Mouse (Mus musculus) liver, embryonic 16.5 days (tissue): Measurements from ENCODE around the gene Tfap2a. TPM values are rescaled to one million over a fixed set of nuclear protein-coding genes. Genes with fewer than 3 reads are reported as not detected.

Source experiments
- ATAC-seq: fragments of 200-750 bp; cut with Nextera tagmentation; 2 replicates; pipeline ENCODE4 v1.8.0; 2017; ENCODE audit warnings: low read depth, mild to moderate bottlenecking, moderate number of reproducible peaks, moderate library complexity
- H3K27ac ChIP-seq: fragments of 300-500 bp; sonication (generic); 2 replicates; pipeline ENCODE4 v1.5.1; 2014; ENCODE audit warnings: mild to moderate bottlenecking, low read length
- H3K27me3 ChIP-seq: fragments of 300-500 bp; sonication (generic); 2 replicates; pipeline ENCODE4 v1.6.1; 2014; ENCODE audit warnings: low read depth, low read length, mixed read lengths; ENCODE audit not compliant: control insufficient read depth, insufficient read depth
- H3K36me3 ChIP-seq: fragments of 300-500 bp; sonication (generic); 2 replicates; pipeline ENCODE4 v1.6.1; 2014; ENCODE audit warnings: mild to moderate bottlenecking; ENCODE audit not compliant: control insufficient read depth, insufficient read depth
- H3K4me1 ChIP-seq: fragments of 300-500 bp; sonication (generic); 2 replicates; pipeline ENCODE4 v1.6.1; 2014; ENCODE audit warnings: low read depth, low read length, mixed read lengths; ENCODE audit not compliant: control insufficient read depth
- H3K4me2 ChIP-seq: fragments of 300-500 bp; sonication (generic); 2 replicates; pipeline ENCODE4 v1.6.1; 2014; ENCODE audit warnings: low read depth, low read length, mixed read lengths
- H3K4me3 ChIP-seq: fragments of 300-500 bp; sonication (generic); 2 replicates; pipeline ENCODE4 v1.5.1; 2014; ENCODE audit warnings: low read depth, mild to moderate bottlenecking, low read length
- H3K9ac ChIP-seq: fragments of 300-500 bp; sonication (generic); 2 replicates; pipeline ENCODE4 v1.6.1; 2014; ENCODE audit warnings: low read depth, low read length
- H3K9me3 ChIP-seq: fragments of 300-500 bp; sonication (generic); replicated peaks from 2 replicates; pipeline ENCODE4 v1.6.1; 2016; ENCODE audit warnings: low read length; ENCODE audit not compliant: control insufficient read depth
- WGBS: fragments of 180-500 bp; shearing (Covaris S2); extraction: QIAGEN DNeasy Blood & Tissue Kit; methylation state at CpG from one replicate; pipeline ENCODE4 v1.1.7; 2014; ENCODE audit not compliant: insufficient replicate concordance; 5-methylcytosine and 5-hydroxymethylcytosine counted together
- polyA plus RNA-seq: library from polyadenylated mRNA; unstranded; fragments of >200 nt; fragmentation: Nextera tagmentation; extraction: Ambion mirVana; gene quantifications from 2 replicates; pipeline ENCODE4 v1.2.1, GENCODE M21; 2015

The Tfap2a gene
- polyA plus RNA-seq: not detected in 2 replicates

- H3K27ac ChIP-seq: no peak within 1 kb of the TSS
- no peak within 1 kb of the TSS for H3K4me2 ChIP-seq
- 3% methylated on average over 28 of the region's 30 CpGs for WGBS
- no peaks in the 10 kb centered on the region for H3K36me3 ChIP-seq
- H3K4me1 ChIP-seq: no peaks in the 10 kb centered on the region
- H3K9ac ChIP-seq: no peak within 1 kb of the TSS
- peaks cover 99% of the 10 kb centered on the region for H3K27me3 ChIP-seq
- H3K9me3 ChIP-seq: no peaks in the 10 kb centered on the region
- H3K4me3 ChIP-seq: no peak within 1 kb of the TSS
- no peak for ATAC-seq
These were observed at the start of gene Tfap2a for GRCm38 (mm10) chr13:40738196-40738880. Tfap2a (minus strand) TSS chr13:40738376.

DNA sequence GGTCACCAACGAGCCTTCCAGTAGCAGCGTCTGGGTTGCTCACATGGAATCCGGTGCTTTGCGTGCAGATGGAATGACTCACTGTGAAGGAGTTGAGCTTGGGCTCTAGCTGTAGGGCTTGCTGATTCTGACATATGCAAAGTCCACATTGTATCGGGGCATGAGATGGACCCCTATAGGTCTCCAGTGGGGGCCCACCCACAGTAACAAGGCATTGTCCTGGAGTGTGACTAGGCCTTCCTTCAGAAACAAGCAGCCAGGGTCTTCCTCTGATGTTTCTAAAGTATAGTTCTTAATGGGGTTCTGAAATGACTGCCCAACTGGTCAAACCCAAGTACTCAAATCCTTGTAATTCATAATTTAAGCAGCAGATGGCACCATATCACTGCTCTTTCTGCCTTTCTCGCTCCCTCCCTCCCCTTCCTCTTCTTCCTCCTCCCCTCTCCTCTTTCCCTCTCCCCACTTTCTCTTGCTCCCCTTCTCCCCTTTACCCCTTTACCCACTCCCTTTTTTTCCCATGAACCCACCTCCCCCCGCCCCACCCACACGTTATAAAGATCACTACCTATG, 46.1 kb upstream of the Tfap2a start:
- Histone ChIP-seq H3K27ac (no peak overlapping the region), H3K9ac (no peak overlapping the region), H3K27me3 (no peaks in the 10 kb centered on the region), H3K9me3 (no peaks in the 10 kb centered on the region), H3K36me3 (no peaks in the 10 kb centered on the region), H3K4me1 (no peaks in the 10 kb centered on the region), H3K4me3 (no peak overlapping the region), H3K4me2 (no peak overlapping the region)
- 32% methylated on average over 8 of the region's 8 CpGs for WGBS
- ATAC-seq: no peak

DNA sequence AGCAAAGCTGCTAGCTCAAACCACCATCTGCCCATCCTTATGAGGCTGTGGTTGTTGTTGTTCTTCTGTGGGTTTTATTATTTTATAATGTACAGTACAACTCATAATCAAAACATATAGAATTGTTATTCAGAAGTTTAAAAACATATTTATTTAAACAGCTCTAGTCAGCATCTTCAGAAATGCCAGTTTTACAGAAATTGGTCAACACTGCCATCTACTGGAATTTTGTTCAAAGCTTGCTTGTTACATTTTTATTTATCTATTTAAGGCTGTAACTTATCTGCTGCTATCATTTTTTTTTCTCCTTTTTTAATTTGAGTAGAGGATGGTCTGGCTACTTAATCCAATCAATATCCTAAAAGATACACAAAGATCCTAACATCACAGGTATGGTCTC, 19.8 kb upstream of the Tfap2a start:
- no peak overlapping the region for H3K4me3 ChIP-seq
- no peak overlapping the region for H3K27ac ChIP-seq
- H3K36me3 ChIP-seq: no peaks in the 10 kb centered on the region
- ATAC-seq: no peak
- H3K9ac ChIP-seq: no peak overlapping the region
- H3K4me1 ChIP-seq: no peaks in the 10 kb centered on the region
- no peaks in the 10 kb centered on the region for H3K27me3 ChIP-seq
- no peak overlapping the region for H3K4me2 ChIP-seq
- no peaks in the 10 kb centered on the region for H3K9me3 ChIP-seq

GRCm38 (mm10) chr13:40756356-40756755, 18.2 kb upstream of the Tfap2a start:
- Histone ChIP-seq H3K9ac (no peak overlapping the region), H3K4me1 (no peaks in the 10 kb centered on the region), H3K36me3 (no peaks in the 10 kb centered on the region), H3K9me3 (no peaks in the 10 kb centered on the region), H3K4me2 (no peak overlapping the region), H3K27ac (no peak overlapping the region), H3K27me3 (no peaks in the 10 kb centered on the region), H3K4me3 (no peak overlapping the region)
- WGBS: 40% methylated on average over 7 of the region's 7 CpGs
- ATAC-seq: no peak

- no peak overlapping the region for H3K27ac ChIP-seq
- peaks cover 4% of the 10 kb centered on the region; the same call in 1 of the 2 replicates for H3K27me3 ChIP-seq
- no peak overlapping the region for H3K4me2 ChIP-seq
- no peak overlapping the region for H3K4me3 ChIP-seq
- ATAC-seq: no peak
- no peaks in the 10 kb centered on the region for H3K9me3 ChIP-seq
- 75% methylated on average over 10 of the region's 10 CpGs for WGBS
- no peaks in the 10 kb centered on the region for H3K4me1 ChIP-seq
- no peak overlapping the region for H3K9ac ChIP-seq
- no peaks in the 10 kb centered on the region for H3K36me3 ChIP-seq
These were observed 15.9 kb upstream of the Tfap2a start for GRCm38 (mm10) chr13:40754091-40754490.

DNA sequence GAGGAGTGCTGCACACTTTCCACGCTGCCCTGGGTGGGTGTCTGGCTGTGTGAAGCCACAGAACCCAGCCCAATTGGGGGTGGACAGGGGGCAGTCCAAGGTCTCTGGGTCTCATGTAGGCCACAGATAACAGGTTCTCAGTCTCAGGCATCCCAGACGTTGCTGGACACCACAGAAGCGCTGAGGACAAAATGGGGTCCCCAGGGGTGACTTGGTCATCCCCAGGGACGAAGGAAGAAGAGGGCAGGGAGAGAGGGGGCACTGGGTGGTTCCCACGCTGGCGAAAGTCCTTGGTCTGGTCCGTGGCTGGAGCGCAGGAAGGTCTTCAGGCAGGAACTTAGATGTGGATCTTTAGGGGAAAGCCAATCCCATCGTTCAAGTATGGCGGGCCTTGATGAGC, 13.7 kb upstream of the Tfap2a start:
- Histone ChIP-seq H3K4me3 (no peak overlapping the region), H3K36me3 (no peaks in the 10 kb centered on the region), H3K9me3 (no peaks in the 10 kb centered on the region), H3K27me3 (peaks cover 7% of the 10 kb centered on the region; the same call in 1 of the 2 replicates), H3K4me2 (no peak overlapping the region), H3K4me1 (no peaks in the 10 kb centered on the region), H3K9ac (no peak overlapping the region), H3K27ac (no peak overlapping the region)
- no peak for ATAC-seq
- WGBS: 63% methylated on average over 10 of the region's 10 CpGs

GRCm38 (mm10) chr13:40749603-40749905, 11.4 kb upstream of the Tfap2a start:
- ATAC-seq: no peak
- H3K4me1 ChIP-seq: no peaks in the 10 kb centered on the region
- H3K4me2 ChIP-seq: no peak overlapping the region
- no peaks in the 10 kb centered on the region for H3K9me3 ChIP-seq
- H3K27ac ChIP-seq: no peak overlapping the region
- WGBS: 32% methylated on average over 9 of the region's 9 CpGs
- no peak overlapping the region for H3K9ac ChIP-seq
- H3K36me3 ChIP-seq: no peaks in the 10 kb centered on the region
- H3K4me3 ChIP-seq: no peak overlapping the region
- peaks cover 23% of the 10 kb centered on the region for H3K27me3 ChIP-seq

GRCm38 (mm10) chr13:40748785-40749602, 10.8 kb upstream of the Tfap2a start:
- no peak overlapping the region; the same call in 1 of the 2 replicates for H3K4me2 ChIP-seq
- peaks cover 29% of the 10 kb centered on the region for H3K27me3 ChIP-seq
- no peak overlapping the region for H3K4me3 ChIP-seq
- H3K27ac ChIP-seq: no peak overlapping the region
- WGBS: 10% methylated on average over 18 of the region's 19 CpGs
- no peaks in the 10 kb centered on the region for H3K36me3 ChIP-seq
- H3K9me3 ChIP-seq: no peaks in the 10 kb centered on the region
- no peak for ATAC-seq
- H3K4me1 ChIP-seq: no peaks in the 10 kb centered on the region
- no peak overlapping the region for H3K9ac ChIP-seq
